Mouse (Mus musculus) neural tube, embryonic 11.5 days (tissue): ENCODE data around the gene Rdh12. TPM values are rescaled to one million over a fixed set of nuclear protein-coding genes. Genes with fewer than 3 reads are reported as not detected.
A peak's percentile ranks its signal among the peaks of the same experiment; 100 is the strongest.

Experiments used
- ATAC-seq: fragments of 200-750 bp; cut with Nextera tagmentation; 2 replicates; pipeline ENCODE4 v1.8.0; 2017; ENCODE audit warnings: moderate number of reproducible peaks, mild to moderate bottlenecking, moderate TSS enrichment, moderate library complexity; ENCODE audit not compliant: insufficient read depth, low FRiP score, low TSS enrichment
- DNase-seq: peaks from one replicate; pipeline ENCODE4 v3.0.0-alpha.2; 2015; ENCODE audit warnings: low spot score
- H3K27ac ChIP-seq: fragments of 300-500 bp; sonication (generic); 2 replicates; pipeline ENCODE4 v1.5.1; 2014; ENCODE audit warnings: low read depth, mild to moderate bottlenecking, low read length
- H3K27me3 ChIP-seq: fragments of 300-500 bp; sonication (generic); 2 replicates; pipeline ENCODE4 v1.6.1; 2014; ENCODE audit warnings: mild to moderate bottlenecking, low read length, mixed read lengths; ENCODE audit not compliant: control insufficient read depth, insufficient read depth
- H3K36me3 ChIP-seq: fragments of 300-500 bp; sonication (generic); 2 replicates; pipeline ENCODE4 v1.6.1; 2014; ENCODE audit warnings: mild to moderate bottlenecking, low read length, moderate library complexity, mixed read lengths; ENCODE audit not compliant: control insufficient read depth, insufficient read depth
- H3K4me1 ChIP-seq: fragments of 300-500 bp; sonication (generic); 2 replicates; pipeline ENCODE4 v1.6.1; 2014; ENCODE audit warnings: low read length, mixed read lengths; ENCODE audit not compliant: control insufficient read depth, insufficient read depth
- H3K4me2 ChIP-seq: fragments of 300-500 bp; sonication (generic); 2 replicates; pipeline ENCODE4 v1.6.1; 2014; ENCODE audit warnings: low read depth, mild to moderate bottlenecking, moderate library complexity
- H3K4me3 ChIP-seq: fragments of 300-500 bp; sonication (generic); 2 replicates; pipeline ENCODE4 v1.5.1; 2014; ENCODE audit warnings: low read depth, low read length
- H3K9ac ChIP-seq: fragments of 300-500 bp; sonication (generic); 2 replicates; pipeline ENCODE4 v1.6.1; 2014; ENCODE audit warnings: mild to moderate bottlenecking, low read length
- H3K9me3 ChIP-seq: fragments of 300-500 bp; sonication (generic); 2 replicates; pipeline ENCODE4 v1.6.1; 2016; ENCODE audit warnings: low read length; ENCODE audit not compliant: control insufficient read depth
- WGBS: fragments of 180-500 bp; shearing (Covaris S2); extraction: QIAGEN DNeasy Blood & Tissue Kit; methylation state at CpG from one replicate; pipeline ENCODE4 v1.1.7; 2014; 5-methylcytosine and 5-hydroxymethylcytosine counted together
- polyA plus RNA-seq: library from polyadenylated mRNA; unstranded; fragments of >200 nt; fragmentation: Nextera tagmentation; extraction: Ambion mirVana; gene quantifications from 2 replicates; pipeline ENCODE4 v1.2.1, GENCODE M21; 2014

Rdh12 gene
- 0.81 and 1.2 TPM in 2 replicates for polyA plus RNA-seq

- DNase-seq (peak; percentile 29), ATAC-seq (no peak)
- peak within 1 kb of the TSS; percentile 24 for H3K4me3 ChIP-seq
Measured at GRCm38 (mm10) chr12:79208703-79209464, at the start of gene Rdh12. TSS of gene Rdh12 (plus strand) at chr12:79208914.

GRCm38 (mm10) chr12:79162876-79163275 lies 45.8 kb upstream of the Rdh12 start:
- H3K4me2 ChIP-seq, result no peak overlapping the region
- DNase-seq (no peak), ATAC-seq (no peak)
- H3K4me1 ChIP-seq, result no peaks in the 10 kb centered on the region
- peaks cover 6% of the 10 kb centered on the region; the same call in 1 of the 2 replicates for H3K36me3 ChIP-seq
- 96% methylated on average over 3 of the region's 3 CpGs for WGBS
- no peak overlapping the region for H3K9ac ChIP-seq
- no peak overlapping the region for H3K27ac ChIP-seq
- H3K27me3 ChIP-seq, result no peaks in the 10 kb centered on the region
- H3K4me3 ChIP-seq, result no peak overlapping the region
- no peaks in the 10 kb centered on the region for H3K9me3 ChIP-seq

More at GRCm38 (mm10) chr12:79208703-79209464, at the start of gene Rdh12:
- H3K36me3 ChIP-seq, result no peaks in the 10 kb centered on the region
- H3K27ac ChIP-seq, result no peak within 1 kb of the TSS
- no peaks in the 10 kb centered on the region for H3K4me1 ChIP-seq
- WGBS, result 7% methylated on average over 13 of the region's 13 CpGs
- H3K27me3 ChIP-seq, result no peaks in the 10 kb centered on the region
- H3K9ac ChIP-seq, result no peak within 1 kb of the TSS
- H3K9me3 ChIP-seq, result no peaks in the 10 kb centered on the region
- H3K4me2 ChIP-seq, result peak within 1 kb of the TSS; percentile 38

- Histone ChIP-seq H3K27ac (no peak overlapping the region), H3K9me3 (no peaks in the 10 kb centered on the region), H3K36me3 (no peaks in the 10 kb centered on the region), H3K27me3 (no peaks in the 10 kb centered on the region), H3K4me1 (peaks cover 6% of the 10 kb centered on the region), H3K4me2 (no peak overlapping the region), H3K4me3 (no peak overlapping the region), H3K9ac (no peak overlapping the region)
- DNase-seq (no peak), ATAC-seq (no peak)
Measured at GRCm38 (mm10) chr12:79169173-79169572, 39.5 kb upstream of the Rdh12 start.

DNA sequence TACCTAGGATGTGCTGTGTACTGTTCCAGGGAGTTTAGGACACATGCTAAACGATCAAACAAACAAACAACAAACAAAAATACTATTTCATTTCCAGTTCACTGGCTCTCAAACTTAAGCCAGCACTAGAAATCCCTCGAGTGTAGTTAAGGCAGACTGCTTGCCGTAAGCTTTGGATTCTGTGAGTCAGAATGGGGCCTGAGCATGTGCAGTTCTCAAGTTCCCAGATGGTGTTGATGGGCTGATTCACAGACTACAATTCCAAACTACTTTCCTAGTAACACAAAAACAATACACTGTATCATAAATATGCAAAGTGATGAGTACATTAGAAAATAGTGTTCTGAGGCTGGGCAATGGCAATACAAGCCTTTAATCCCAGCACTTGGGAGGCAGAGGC lies 38.3 kb upstream of the Rdh12 start:
- 75% methylated on average over 3 of the region's 3 CpGs for WGBS
- no peak overlapping the region for H3K4me3 ChIP-seq

GRCm38 (mm10) chr12:79171269-79171995 lies 37.3 kb upstream of the Rdh12 start:
- H3K9me3 ChIP-seq, result no peaks in the 10 kb centered on the region
- peaks cover 6% of the 10 kb centered on the region for H3K4me1 ChIP-seq
- DNase-seq, result no peak
- peak overlapping the region; percentile 53 for H3K4me2 ChIP-seq
- WGBS, result 39% methylated on average over 12 of the region's 12 CpGs
- H3K4me3 ChIP-seq, result peak overlapping the region; percentile 97
- peak overlapping the region; percentile 91 for H3K9ac ChIP-seq
- no peaks in the 10 kb centered on the region for H3K36me3 ChIP-seq
- no peaks in the 10 kb centered on the region for H3K27me3 ChIP-seq
- H3K27ac ChIP-seq, result no peak overlapping the region
- ATAC-seq, result no peak

More for the DNA sequence above, 38.3 kb upstream of the Rdh12 start:
- ATAC-seq (no peak), DNase-seq (no peak)
- H3K9ac ChIP-seq, result no peak overlapping the region
- H3K36me3 ChIP-seq, result no peaks in the 10 kb centered on the region
- no peaks in the 10 kb centered on the region for H3K27me3 ChIP-seq
- H3K27ac ChIP-seq, result no peak overlapping the region
- peaks cover 6% of the 10 kb centered on the region for H3K4me1 ChIP-seq
- no peaks in the 10 kb centered on the region for H3K9me3 ChIP-seq
- no peak overlapping the region for H3K4me2 ChIP-seq

DNA sequence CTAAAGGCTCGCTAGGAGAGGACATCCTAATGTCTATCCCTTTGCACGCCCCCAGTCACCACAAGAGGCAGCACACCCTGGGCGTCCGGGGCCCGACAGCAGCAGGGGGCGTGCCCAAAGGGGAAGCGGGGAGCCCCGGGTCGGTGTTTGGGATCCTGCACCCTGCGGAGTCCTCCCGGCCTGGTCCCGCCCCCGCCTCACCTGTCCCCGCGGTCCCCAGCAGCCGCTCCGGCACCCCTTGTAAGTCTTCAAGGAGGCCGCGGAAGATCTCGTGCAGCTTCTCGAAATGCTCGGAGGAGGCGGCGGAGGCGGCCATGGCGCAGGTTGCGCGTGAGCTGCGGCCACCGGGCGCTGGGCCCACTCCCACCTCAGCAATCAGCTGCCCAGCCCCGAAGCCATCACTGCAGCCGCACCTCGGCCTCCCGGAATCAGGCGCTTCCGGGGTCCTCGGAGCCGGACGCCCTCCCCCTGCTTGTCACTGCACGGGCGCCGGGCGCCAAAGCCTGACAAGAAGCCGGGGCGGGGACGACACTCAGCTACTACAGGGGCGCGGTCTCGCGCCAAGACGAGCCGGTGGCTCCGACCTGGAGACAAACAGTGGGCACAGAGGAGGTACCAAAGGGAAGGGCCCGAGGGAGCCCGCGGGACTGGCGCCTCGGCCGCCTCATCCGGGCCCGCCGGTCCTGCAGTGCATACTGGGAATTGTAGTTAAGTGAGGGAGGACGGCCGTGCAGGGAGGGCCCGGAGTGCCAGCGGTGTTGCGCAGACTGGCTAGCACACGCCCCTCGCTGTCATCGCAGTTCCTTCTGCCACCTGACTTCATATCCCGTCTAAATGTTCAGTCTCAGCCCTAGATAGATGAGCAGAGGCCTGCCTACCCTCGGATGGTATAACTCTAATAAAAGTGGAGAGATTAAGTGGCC lies 36.4 kb upstream of the Rdh12 start, which contains the start of gene Vti1b:
TSS of gene Vti1b (minus strand) at position 649 of the 923 bp plus-strand sequence.
- Histone ChIP-seq H3K27ac (peak within 1 kb of the TSS; percentile 78), H3K36me3 (no peaks in the 10 kb centered on the region), H3K4me1 (peaks cover 6% of the 10 kb centered on the region), H3K27me3 (no peaks in the 10 kb centered on the region), H3K4me2 (peak within 1 kb of the TSS; percentile 53), H3K9ac (peak within 1 kb of the TSS; percentile 91), H3K4me3 (peak within 1 kb of the TSS; percentile 97), H3K9me3 (no peaks in the 10 kb centered on the region)
- peak; percentile 89 for DNase-seq
- peak; percentile 97 for ATAC-seq
- WGBS, result under 1% methylated on average over 72 of the region's 73 CpGs

- H3K4me1 ChIP-seq, result peaks cover 6% of the 10 kb centered on the region
- WGBS, result 86% methylated on average over 5 of the region's 5 CpGs
- no peak for ATAC-seq
Measured at GRCm38 (mm10) chr12:79173721-79174120, 35.0 kb upstream of the Rdh12 start.

DNA sequence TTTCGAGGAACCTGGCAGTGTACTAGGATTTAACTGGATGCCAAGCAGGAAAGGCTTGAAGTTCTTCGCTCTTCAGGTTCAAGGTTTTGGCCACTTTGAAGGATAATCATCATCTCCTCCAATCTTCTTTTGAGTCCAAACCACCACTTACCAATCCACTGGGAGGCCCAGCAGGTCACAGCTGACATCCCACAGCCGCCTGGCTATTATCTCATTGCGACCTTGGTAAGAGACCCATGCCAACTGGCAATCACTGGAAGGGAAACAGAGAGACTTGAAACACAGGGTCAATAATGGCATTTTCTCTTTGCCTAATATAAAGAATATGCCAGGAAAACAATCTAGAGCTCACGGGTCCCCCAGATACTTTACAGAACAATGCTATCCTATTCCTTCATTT lies 32.7 kb upstream of the Rdh12 start:
- no peak for ATAC-seq

More at GRCm38 (mm10) chr12:79173721-79174120, 35.0 kb upstream of the Rdh12 start:
- Histone ChIP-seq H3K4me3 (no peak overlapping the region), H3K9ac (no peak overlapping the region), H3K36me3 (no peaks in the 10 kb centered on the region), H3K9me3 (no peaks in the 10 kb centered on the region), H3K27me3 (no peaks in the 10 kb centered on the region), H3K4me2 (no peak overlapping the region), H3K27ac (no peak overlapping the region)
- no peak for DNase-seq

More for the DNA sequence above, 32.7 kb upstream of the Rdh12 start:
- Histone ChIP-seq H3K9ac (no peak overlapping the region), H3K36me3 (0 out of 2 replicates have a peak, but pooled peaks cover 2% of the 10 kb centered on the region), H3K9me3 (no peaks in the 10 kb centered on the region), H3K4me3 (no peak overlapping the region), H3K27me3 (no peaks in the 10 kb centered on the region), H3K4me2 (no peak overlapping the region), H3K27ac (no peak overlapping the region), H3K4me1 (peaks cover 6% of the 10 kb centered on the region)
- WGBS, result 94% methylated on average over 5 of the region's 5 CpGs
- DNase-seq, result no peak
